Mouse (Mus musculus) cerebellum, adult 9-10 months (tissue): ENCODE results near the gene Loxl1.
"Not testable (repeated sequence)": the region's sequence is repeated elsewhere in the genome, so short reads cannot be mapped to it uniquely, and the experiment has no call there.

ENCODE experiments used
- DNase-seq: peaks from one replicate; pipeline ENCODE4 v3.0.0; 2022

Gene Loxl1

GRCm38 (mm10) chr9:58275115-58275774 lies 37.7 kb downstream of the Loxl1 start:
- peak; percentile 33 for DNase-seq

- DNase-seq, result no peak
These were observed 38.4 kb downstream of the Loxl1 start for GRCm38 (mm10) chr9:58274626-58275025.

GRCm38 (mm10) chr9:58274101-58274604 lies 38.8 kb downstream of the Loxl1 start:
- no peak for DNase-seq

GRCm38 (mm10) chr9:58272855-58273254 lies 40.1 kb downstream of the Loxl1 start:
- no peak for DNase-seq

GRCm38 (mm10) chr9:58272068-58272541 lies 40.9 kb downstream of the Loxl1 start:
- no peak for DNase-seq

- DNase-seq, result not testable (repeated sequence)
These were observed 41.4 kb downstream of the Loxl1 start for GRCm38 (mm10) chr9:58271551-58271950.

- DNase-seq, result no peak
These were observed 41.9 kb downstream of the Loxl1 start for GRCm38 (mm10) chr9:58271109-58271508.

- DNase-seq, result no peak
These were observed 42.9 kb downstream of the Loxl1 start for GRCm38 (mm10) chr9:58270081-58270480.

- DNase-seq, result no peak
These were observed 44.3 kb downstream of the Loxl1 start for GRCm38 (mm10) chr9:58268384-58269313.

- no peak for DNase-seq
These were observed 45.9 kb downstream of the Loxl1 start for GRCm38 (mm10) chr9:58267046-58267445.

- no peak for DNase-seq
These were observed 46.4 kb downstream of the Loxl1 start for GRCm38 (mm10) chr9:58266571-58267011.

- no peak for DNase-seq
These were observed 47.6 kb downstream of the Loxl1 start for GRCm38 (mm10) chr9:58265368-58265767.

- DNase-seq, result no peak
These were observed 50.5 kb downstream of the Loxl1 start for GRCm38 (mm10) chr9:58262507-58262906.

GRCm38 (mm10) chr9:58255704-58256685 lies 57.0 kb downstream of the Loxl1 start:
- no peak for DNase-seq

GRCm38 (mm10) chr9:58255105-58255504 lies 57.9 kb downstream of the Loxl1 start:
- DNase-seq, result no peak

GRCm38 (mm10) chr9:58253805-58254122 lies 59.2 kb downstream of the Loxl1 start:
- DNase-seq, result not testable (repeated sequence)

GRCm38 (mm10) chr9:58253033-58253804 lies 59.8 kb downstream of the Loxl1 start, which contains the start of gene Stoml1:
Gene Stoml1, plus strand, starts transcription at chr9:58253164.
- peak; percentile 92 for DNase-seq

- DNase-seq, result not testable (repeated sequence)
These were observed 62.3 kb downstream of the Loxl1 start for GRCm38 (mm10) chr9:58250730-58251129.

GRCm38 (mm10) chr9:58250322-58250721 lies 62.7 kb downstream of the Loxl1 start:
- no peak for DNase-seq

- peak; percentile 59 for DNase-seq
These were observed 63.3 kb downstream of the Loxl1 start, which contains the start of gene Pml for GRCm38 (mm10) chr9:58249592-58250192. Gene Pml, minus strand, starts transcription at chr9:58249786.
